Mouse (Mus musculus) spleen, postnatal 4 days (tissue): ENCODE data around the gene Tulp2.
"Not testable (repeated sequence)": the region's sequence is repeated elsewhere in the genome, so short reads cannot be mapped to it uniquely, and the experiment has no call there.

Experiments
- DNase-seq, 2 experiments: peaks; one replicate each; pipeline ENCODE4 v3.0.0; 2022; ENCODE audit warnings: low spot score in 2 of 2

Tulp2 gene

DNA sequence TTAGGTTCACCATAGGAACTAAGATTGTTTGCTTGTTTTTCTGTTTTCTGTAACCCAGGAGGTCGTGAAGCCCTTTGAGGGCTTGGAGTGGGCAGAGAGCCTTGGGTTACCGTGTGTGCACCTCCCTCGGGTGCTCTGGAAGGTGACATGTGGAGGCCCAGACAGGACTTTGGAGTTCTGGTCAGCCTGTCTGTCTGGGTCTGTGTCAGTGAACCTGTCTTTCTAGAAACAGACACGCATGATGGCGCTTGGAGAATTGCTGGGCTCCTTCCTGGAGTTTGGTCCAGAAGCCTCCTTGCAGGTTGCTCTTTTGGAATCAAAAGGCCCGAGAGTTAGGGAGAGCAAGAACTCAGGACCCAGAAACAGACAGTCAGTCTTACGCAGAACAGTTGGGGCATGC is 21.3 kb upstream of the Tulp2 start:
- peak in 1 of 2 experiments; percentile 72 for DNase-seq

DNA sequence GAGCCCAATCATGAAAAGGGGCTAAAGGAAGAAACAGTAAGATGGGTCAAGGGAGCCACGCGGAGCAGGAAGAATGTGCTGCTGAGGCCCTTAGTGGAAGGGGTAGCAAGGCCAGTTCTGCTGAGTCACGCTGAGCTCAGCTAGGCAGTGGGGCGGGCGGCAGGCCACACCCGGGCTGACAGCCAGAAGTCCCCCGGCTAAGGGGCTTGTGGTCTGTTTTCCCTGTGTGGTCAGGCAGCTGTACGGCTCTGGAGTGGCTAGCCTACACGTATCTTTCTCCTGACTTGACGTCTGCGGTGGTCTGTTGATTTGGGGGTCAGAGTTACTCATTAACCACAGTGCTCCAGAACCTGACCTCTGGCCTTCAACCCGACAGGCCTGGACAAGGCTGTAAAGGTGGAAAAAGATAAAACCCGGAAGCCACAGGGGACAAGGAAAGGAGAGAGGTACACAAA is 20.8 kb upstream of the Tulp2 start:
- DNase-seq = peak; percentile 86 to 91

DNA sequence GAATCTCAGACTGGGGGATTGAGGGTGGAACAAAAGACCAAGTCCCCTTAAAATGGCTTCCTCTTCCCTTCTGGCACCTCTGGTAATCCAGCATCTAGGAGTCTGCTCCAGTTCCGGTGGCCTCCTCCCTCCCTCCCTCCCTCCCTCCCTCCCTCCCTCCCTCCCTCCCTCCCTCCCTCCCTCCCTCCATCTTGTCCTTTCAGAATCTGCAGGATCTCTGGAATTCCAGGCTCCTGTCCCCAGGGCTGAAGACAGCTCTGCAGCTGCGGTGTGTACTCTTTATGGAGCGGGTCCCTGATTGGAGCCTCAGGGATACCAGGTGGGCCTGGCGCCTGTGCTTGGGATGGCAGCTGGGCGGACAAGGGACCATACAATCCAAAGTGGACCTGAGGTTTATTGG is 20.4 kb upstream of the Tulp2 start:
- peak in 1 of 2 experiments; percentile 64 for DNase-seq

- peak in 1 of 2 experiments; percentile 54 for DNase-seq
These were observed 19.9 kb upstream of the Tulp2 start for GRCm38 (mm10) chr7:45461781-45462180.

DNA sequence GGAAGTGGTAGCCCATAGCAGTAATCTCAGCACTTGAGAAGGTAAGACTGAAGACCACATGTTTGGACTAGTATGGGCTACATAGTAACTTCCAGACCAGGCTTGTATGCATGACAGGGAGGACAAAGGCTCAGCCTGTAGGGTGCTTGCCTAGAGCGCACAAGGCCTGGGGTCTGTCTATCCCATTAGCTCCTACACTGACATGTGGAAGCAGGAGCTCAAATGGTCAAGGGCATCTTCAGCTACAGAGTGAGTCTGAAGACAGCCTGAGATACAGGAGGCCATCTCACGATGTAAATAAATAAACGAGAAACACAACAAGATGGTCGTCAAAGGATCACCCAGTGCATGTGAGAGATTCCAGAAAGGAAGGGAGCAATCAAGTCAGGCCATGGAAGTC is 19.4 kb upstream of the Tulp2 start:
- peak in 1 of 2 experiments; percentile 48 for DNase-seq

DNA sequence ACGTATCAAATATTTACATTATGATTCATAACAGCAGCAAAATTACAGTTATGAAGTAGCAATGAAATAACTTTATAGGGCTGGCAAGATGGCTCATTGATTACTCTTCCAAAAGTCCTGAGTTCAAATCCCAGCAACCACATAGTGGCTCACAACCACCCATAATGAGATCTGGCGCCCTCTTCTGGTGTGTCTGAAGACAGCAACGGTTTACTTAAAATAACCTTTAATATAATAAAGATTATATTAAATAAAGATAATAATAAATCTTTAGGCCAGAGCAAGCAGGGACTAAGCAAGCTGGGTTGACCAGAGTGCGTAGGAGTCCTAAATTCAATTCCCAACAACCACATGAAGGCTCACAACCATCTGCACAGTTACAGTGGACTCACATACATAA is 18.8 kb upstream of the Tulp2 start:
- DNase-seq = not testable (repeated sequence)

GRCm38 (mm10) chr7:45463987-45464778 is 17.5 kb upstream of the Tulp2 start:
- DNase-seq = no peak

DNA sequence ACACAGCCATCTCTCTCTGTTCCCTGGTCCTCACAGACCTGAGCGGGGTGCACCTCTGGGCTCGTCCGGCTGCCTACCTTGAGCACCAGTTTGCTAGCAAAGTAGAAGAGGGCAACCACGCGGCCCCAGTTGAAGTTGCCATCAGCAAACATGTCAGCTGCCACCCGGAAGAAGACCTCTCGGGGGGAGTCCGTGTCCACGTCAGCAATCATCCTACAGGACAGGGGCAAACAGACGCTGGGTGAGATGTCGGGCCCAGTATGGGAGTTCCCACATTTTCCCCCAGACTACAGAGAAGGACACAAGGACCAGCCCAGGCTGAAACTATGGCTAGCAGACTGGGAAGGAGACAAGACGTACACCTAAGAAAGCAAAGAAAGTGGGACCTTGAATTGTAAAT is 16.6 kb upstream of the Tulp2 start:
- no peak for DNase-seq

DNA sequence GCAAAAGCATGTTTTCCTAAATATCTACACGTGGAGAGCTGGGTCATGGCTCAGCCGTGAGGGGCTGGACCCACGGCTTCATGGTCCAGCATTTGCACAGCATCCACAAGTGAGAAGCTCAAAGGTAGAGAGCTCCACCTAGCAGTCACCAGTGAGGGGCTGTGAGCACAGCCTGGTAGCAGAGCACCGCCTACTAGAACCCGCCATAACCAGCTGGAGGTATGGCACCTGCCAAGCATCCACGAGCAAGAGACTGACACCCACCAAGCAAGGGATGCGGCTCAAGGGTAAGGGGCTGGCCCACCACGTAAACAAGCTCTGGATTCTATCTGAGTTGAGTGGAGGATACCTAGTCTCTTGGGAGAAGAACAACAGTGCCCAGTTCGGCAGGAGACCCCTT is 16.1 kb upstream of the Tulp2 start:
- no peak for DNase-seq

- peak; percentile 93 to 96 for DNase-seq
These were observed 15.2 kb upstream of the Tulp2 start, which contains the start of gene Bax for GRCm38 (mm10) chr7:45466283-45467089. Gene Bax, minus strand, starts transcription at chr7:45466898.

GRCm38 (mm10) chr7:45467090-45467670 is 14.5 kb upstream of the Tulp2 start:
- no peak for DNase-seq

DNA sequence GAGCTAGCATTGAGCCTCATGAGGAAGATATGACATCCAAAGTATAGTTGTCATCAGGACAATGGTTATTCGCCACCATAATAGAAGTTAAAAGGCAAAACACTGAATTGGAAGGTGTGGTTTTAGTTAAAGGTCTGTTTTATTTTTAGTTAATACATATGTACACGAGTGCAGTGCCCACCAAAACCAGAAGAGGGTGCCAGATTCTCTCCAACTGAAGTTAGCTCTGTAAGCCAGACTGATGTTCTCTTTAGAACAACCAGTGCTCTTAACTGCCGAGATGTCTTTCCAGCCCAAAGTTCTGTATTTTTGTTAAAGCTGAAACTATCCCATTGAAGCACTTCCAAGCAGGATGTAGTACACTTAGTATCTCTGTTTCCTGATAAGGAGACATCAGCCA is 10.8 kb upstream of the Tulp2 start:
- peak; percentile 76 to 88 for DNase-seq

GRCm38 (mm10) chr7:45475291-45475969 is 6.2 kb upstream of the Tulp2 start:
- no peak for DNase-seq

DNA sequence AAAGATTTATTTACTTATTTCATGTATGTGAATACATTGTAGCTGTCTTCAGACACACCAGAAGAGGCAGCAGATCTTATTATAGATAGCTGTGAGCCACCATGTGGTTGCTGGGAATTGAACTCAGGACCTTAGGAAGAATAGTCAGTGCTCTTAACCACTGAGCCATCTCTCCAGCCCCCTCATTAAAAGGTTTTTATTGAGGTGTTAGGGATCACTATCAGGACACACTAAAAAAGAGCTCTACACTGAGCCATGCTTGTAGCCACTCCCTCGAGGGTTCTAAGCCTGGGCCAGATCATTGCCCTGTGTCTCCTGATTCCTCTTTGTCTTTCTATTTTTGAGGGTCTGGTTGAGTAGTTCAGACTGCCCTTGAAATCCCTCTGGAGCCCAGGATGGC is 5.2 kb upstream of the Tulp2 start:
- DNase-seq = no peak

- DNase-seq = peak; percentile 64 to 79
These were observed 4.7 kb upstream of the Tulp2 start for GRCm38 (mm10) chr7:45477003-45477402.

DNA sequence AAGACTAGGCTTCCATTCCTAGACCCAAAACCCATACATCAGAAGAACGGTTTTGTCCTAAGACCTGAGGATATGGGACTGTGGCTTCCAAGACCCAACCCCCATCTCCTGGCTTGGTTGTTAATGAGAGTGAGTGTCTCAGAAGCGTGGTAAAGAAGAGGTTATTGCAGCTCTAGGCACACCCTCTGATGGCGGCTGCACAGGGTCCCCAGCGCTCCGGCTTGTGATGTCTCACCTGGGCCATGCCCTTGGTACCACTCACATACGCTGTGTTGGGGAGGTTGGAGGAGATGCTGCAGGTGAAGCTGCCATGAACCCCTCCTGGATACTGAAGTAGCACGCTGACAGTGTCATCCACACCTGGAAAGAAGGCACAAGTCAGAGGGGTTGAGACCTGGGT is 2.9 kb upstream of the Tulp2 start:
- no peak for DNase-seq

DNA sequence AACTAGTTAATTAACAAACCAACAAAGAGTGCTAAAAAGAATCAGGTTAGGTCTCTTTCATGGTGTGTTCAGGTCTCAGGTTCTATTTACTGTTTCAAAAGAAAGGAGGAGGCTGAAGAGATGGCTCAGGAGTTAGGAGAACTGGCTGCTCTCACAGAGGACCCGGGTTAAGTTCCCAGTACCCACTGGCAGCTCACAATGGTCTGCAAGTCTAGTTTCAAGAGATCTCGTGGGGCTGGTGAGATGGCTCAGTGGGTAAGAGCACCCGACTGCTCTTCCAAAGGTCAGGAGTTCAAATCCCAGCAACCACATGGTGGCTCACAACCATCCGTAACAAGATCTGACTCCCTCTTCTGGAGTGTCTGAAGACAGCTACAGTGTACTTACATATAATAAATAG is 1.4 kb upstream of the Tulp2 start:
- not testable (repeated sequence) for DNase-seq

GRCm38 (mm10) chr7:45482166-45482565 is 489 bp downstream of the Tulp2 start:
- no peak for DNase-seq

- DNase-seq = not testable (repeated sequence)
These were observed 3.3 kb downstream of the Tulp2 start for GRCm38 (mm10) chr7:45484985-45485384.

- no peak for DNase-seq
These were observed 4.5 kb downstream of the Tulp2 start for GRCm38 (mm10) chr7:45486158-45486557.

DNA sequence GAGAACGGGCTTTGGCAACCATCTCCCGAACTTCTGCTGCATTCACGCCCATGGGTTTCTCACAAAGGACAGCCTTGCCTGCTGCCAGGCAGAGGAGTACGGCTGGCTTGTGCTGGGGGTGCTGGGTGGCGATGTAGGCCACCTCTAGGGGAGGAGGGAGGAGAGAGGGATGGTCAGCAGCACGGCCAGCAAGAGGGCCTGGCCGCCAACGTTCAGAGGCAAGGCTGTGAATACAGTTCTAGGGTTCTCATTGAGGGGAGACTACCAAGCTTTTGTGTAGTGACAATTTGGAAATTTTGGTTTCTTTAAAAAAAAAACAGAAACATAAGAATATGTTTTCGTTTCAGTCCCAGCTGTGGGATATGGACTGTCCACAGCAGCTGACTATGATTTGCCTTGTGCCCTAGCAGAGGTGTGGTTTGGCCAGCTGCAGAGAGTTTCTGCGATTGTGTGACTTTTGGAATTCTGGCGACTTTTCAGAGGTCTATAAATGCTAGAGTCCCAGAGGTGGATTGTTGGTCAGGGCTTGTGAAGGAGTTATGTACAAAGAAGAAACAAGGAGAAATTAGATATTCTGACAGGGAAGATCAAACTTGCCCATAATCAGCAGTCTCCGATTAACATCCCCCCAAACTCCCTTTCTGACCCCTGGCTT is 5.2 kb downstream of the Tulp2 start, which contains the start of gene Gm45808:
Gm45808 (minus strand) TSS at position 51 of the 655 bp plus-strand sequence.
- no peak for DNase-seq
